Mouse (Mus musculus) hindbrain, postnatal 0 days (tissue): ENCODE measurements around the gene Nup62. TPM values are rescaled to one million over a fixed set of nuclear protein-coding genes. Genes with fewer than 3 reads are reported as not detected.

Experiments used
- ATAC-seq: fragments of 200-750 bp; cut with Nextera tagmentation; 2 replicates; pipeline ENCODE4 v1.8.0; 2017; ENCODE audit warnings: mild to moderate bottlenecking, moderate TSS enrichment, moderate library complexity
- DNase-seq: peaks from one replicate; pipeline ENCODE4 v3.0.0-alpha.2; 2015; ENCODE audit warnings: low spot score
- H3K27ac ChIP-seq: fragments of 300-500 bp; sonication (generic); 2 replicates; pipeline ENCODE4 v1.5.1; 2014; ENCODE audit warnings: mild to moderate bottlenecking
- H3K27me3 ChIP-seq: fragments of 300-500 bp; sonication (generic); 2 replicates; pipeline ENCODE4 v1.6.1; 2014; ENCODE audit warnings: low read length, mixed read lengths; ENCODE audit not compliant: insufficient read depth
- H3K36me3 ChIP-seq: fragments of 300-500 bp; sonication (generic); 2 replicates; pipeline ENCODE4 v1.6.1; 2014; ENCODE audit warnings: low read length, mixed read lengths; ENCODE audit not compliant: insufficient read depth
- H3K4me1 ChIP-seq: fragments of 300-500 bp; sonication (generic); 2 replicates; pipeline ENCODE4 v1.6.1; 2014; ENCODE audit warnings: antibody characterized with exemption, low read length, mixed read lengths; ENCODE audit not compliant: insufficient read depth
- H3K4me2 ChIP-seq: fragments of 300-500 bp; sonication (generic); 2 replicates; pipeline ENCODE4 v1.6.1; 2014; ENCODE audit warnings: low read depth, mild to moderate bottlenecking, low read length, moderate library complexity, mixed read lengths
- H3K4me3 ChIP-seq: fragments of 300-500 bp; sonication (generic); 2 replicates; pipeline ENCODE4 v1.5.1; 2014; ENCODE audit warnings: low read length
- H3K9ac ChIP-seq: fragments of 300-500 bp; sonication (generic); replicated peaks from 2 replicates; pipeline ENCODE4 v1.6.1; 2014; ENCODE audit warnings: mild to moderate bottlenecking, low read length, moderate library complexity, mixed read lengths
- H3K9me3 ChIP-seq: fragments of 300-500 bp; sonication (generic); 2 replicates; pipeline ENCODE4 v1.6.1; 2016; ENCODE audit warnings: low read length, mixed read lengths
- CTCF ChIP-seq: IDR thresholded peaks from 2 replicates; pipeline ENCODE4 v1.5.1; 2016; ENCODE audit warnings: antibody characterized with exemption, control low read depth, low read depth
- WGBS: fragments of 180-500 bp; shearing (Covaris S2); extraction: QIAGEN DNeasy Blood & Tissue Kit; methylation state at CpG from one replicate; pipeline ENCODE4 v1.1.7; 2014; 5-methylcytosine and 5-hydroxymethylcytosine counted together
- polyA plus RNA-seq: library from polyadenylated mRNA; unstranded; fragments of >200 nt; fragmentation: Nextera tagmentation; extraction: Ambion mirVana; gene quantifications from 2 replicates; pipeline ENCODE4 v1.2.1, GENCODE M21; 2015
- total RNA-seq: library from RNA; depleted of rRNA; stranded (reverse); fragments of >200 nt; gene quantifications from 2 replicates; pipeline ENCODE4 v1.2.3, GENCODE M21; 2014

Nup62 gene
- total and polyA plus RNA-seq, 2 experiments from 2014 or later = 46.4 to 67.0 TPM

DNA sequence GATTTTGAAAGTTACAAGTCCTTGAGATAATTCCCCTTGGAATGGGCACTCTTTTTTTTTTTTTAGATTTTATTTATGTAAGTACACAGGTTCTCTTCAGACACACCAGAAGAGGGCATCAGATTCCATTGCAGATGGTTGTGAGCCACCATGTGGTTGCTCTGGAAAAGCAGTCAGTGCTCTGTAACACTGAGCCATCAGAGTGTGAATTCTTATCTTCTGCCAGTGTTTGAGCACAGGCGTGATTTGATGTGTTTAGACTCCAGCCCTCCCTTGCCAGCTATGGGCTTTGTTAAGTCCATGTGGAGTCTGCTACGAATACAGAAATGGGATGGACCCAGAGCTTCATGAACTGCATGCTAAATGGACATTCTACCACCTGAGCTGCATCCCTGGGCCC, 2.3 kb downstream of the Nup62 start:
- peaks cover 23% of the 10 kb centered on the region for H3K4me1 ChIP-seq
- ATAC-seq (no peak), DNase-seq (peak; percentile 31)
- no peaks in the 10 kb centered on the region for H3K36me3 ChIP-seq
- no peak overlapping the region for H3K27ac ChIP-seq
- H3K9me3 ChIP-seq = no peaks in the 10 kb centered on the region
- H3K4me2 ChIP-seq = peak overlapping the region; percentile 87
- no peaks in the 10 kb centered on the region for H3K27me3 ChIP-seq
- WGBS = 13% methylated on average over 2 of the region's 2 CpGs
- peak; percentile 57 for TF ChIP-seq CTCF
- peak overlapping the region; percentile 93; the same call in 1 of the 2 replicates for H3K9ac ChIP-seq
- peak overlapping the region; percentile 85 for H3K4me3 ChIP-seq

DNA sequence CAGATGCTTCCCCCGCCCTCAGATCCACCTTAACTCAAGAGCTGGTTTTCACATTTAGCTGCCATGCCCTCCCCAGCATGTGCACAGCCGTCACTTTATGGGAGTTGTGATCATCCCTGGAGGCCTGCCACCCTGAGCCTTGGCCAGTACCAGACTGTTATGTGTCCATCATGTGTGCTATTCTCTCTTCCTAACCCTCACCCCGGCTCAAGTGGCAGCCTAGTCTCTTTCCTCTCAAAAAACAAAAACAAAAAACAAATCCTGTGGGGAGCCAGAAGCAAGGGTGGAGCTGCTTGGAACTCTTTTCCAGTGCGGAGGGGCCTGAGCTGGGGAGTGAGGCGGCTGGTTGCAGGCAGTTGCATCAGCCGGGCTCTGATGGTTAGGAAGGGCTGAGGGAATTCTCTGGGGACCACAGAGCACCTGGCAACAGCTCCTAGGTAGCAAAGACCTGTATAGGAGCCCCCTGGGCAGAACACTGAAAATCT, 2.9 kb downstream of the Nup62 start:
- Histone ChIP-seq H3K4me1 (peaks cover 23% of the 10 kb centered on the region), H3K36me3 (no peaks in the 10 kb centered on the region), H3K27ac (0 out of 2 replicates have a peak overlapping the region, but pooled peaks have one; percentile 20), H3K27me3 (no peaks in the 10 kb centered on the region), H3K4me2 (peak overlapping the region; percentile 87), H3K4me3 (peak overlapping the region; percentile 85; the same call in 1 of the 2 replicates), H3K9me3 (no peaks in the 10 kb centered on the region), H3K9ac (peak overlapping the region; percentile 37)
- WGBS = 35% methylated on average over 6 of the region's 6 CpGs
- no peak for TF ChIP-seq CTCF
- DNase-seq = peak; percentile 42
- no peak for ATAC-seq

DNA sequence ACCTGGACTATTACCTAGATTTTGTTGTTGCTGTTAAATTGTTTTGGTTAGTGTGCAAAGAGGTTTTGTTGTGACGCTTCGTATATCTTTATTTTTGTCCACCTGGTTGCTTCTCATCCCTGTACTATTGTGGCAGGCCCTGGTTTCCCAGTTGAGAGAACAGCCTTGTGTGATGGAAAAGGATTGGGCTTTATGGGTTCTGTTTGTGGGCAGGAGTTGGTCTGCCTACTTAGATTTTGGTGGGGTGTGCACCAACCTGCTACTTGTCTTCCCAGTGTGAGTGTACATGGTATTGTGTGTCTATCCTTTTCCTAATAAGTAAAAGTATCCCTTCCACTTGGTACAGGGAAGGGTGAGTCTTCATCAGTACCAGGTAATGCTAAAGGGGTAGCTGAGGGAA, 3.5 kb downstream of the Nup62 start:
- peak overlapping the region; percentile 87 for H3K4me2 ChIP-seq
- 0 out of 2 replicates have a peak overlapping the region, but pooled peaks have one; percentile 20 for H3K27ac ChIP-seq
- no peaks in the 10 kb centered on the region for H3K27me3 ChIP-seq
- H3K4me1 ChIP-seq = peaks cover 23% of the 10 kb centered on the region
- H3K4me3 ChIP-seq = no peak overlapping the region
- no peak for DNase-seq
- H3K9ac ChIP-seq = peak overlapping the region; percentile 37
- no peak for ATAC-seq
- no peak for TF ChIP-seq CTCF
- WGBS = 85% methylated on average over 2 of the region's 2 CpGs
- no peaks in the 10 kb centered on the region for H3K36me3 ChIP-seq
- no peaks in the 10 kb centered on the region for H3K9me3 ChIP-seq

DNA sequence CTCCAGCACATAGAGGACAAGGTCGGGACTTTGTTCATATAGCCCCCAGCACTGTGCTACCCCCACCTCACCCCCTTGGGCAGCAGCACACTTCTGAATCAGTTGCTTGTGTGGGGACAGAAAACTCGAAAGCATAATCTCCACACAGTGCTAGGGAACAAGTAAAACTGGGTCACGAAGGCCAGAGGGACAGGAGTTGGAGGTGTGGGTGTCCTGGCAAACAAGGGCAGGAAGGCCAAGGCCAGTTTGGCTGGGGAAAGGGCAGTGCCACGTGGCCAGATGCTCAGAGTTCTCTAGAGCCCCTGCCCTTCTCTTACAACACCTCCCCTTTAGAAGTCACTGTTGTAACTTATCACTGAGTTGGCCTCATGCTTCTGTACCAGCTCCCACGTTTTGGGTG, 4.0 kb downstream of the Nup62 start:
- Histone ChIP-seq H3K9me3 (no peaks in the 10 kb centered on the region), H3K27ac (no peak overlapping the region), H3K4me1 (peaks cover 23% of the 10 kb centered on the region), H3K36me3 (no peaks in the 10 kb centered on the region), H3K27me3 (no peaks in the 10 kb centered on the region), H3K4me2 (no peak overlapping the region), H3K4me3 (no peak overlapping the region), H3K9ac (no peak overlapping the region)
- no peak for DNase-seq
- WGBS = 70% methylated on average over 5 of the region's 5 CpGs
- no peak for ATAC-seq
- TF ChIP-seq CTCF = no peak

DNA sequence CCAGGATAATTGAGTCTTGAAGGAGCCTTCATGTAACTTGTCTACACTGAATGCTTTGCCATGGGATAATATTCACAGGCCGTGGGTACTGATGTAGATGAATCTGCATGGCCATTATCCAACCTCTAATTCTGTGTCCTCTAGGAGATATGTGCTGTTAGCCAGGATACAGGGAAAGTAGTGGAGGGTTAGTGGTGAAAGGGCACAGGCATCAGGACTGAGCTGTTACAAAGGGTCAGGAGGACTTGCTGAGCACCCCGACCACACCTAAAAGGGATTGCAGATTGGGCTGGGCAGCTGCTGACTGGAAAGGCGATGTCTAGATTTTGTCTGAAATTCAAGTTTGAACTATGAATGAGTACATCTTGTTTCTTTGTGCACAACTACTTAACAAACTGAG, 4.6 kb downstream of the Nup62 start:
- Histone ChIP-seq H3K4me1 (peaks cover 21% of the 10 kb centered on the region), H3K36me3 (no peaks in the 10 kb centered on the region), H3K27me3 (no peaks in the 10 kb centered on the region), H3K4me2 (no peak overlapping the region), H3K9me3 (no peaks in the 10 kb centered on the region), H3K9ac (no peak overlapping the region), H3K4me3 (no peak overlapping the region), H3K27ac (no peak overlapping the region)
- 80% methylated on average over 3 of the region's 3 CpGs for WGBS
- no peak for TF ChIP-seq CTCF
- no peak for DNase-seq
- ATAC-seq = no peak

DNA sequence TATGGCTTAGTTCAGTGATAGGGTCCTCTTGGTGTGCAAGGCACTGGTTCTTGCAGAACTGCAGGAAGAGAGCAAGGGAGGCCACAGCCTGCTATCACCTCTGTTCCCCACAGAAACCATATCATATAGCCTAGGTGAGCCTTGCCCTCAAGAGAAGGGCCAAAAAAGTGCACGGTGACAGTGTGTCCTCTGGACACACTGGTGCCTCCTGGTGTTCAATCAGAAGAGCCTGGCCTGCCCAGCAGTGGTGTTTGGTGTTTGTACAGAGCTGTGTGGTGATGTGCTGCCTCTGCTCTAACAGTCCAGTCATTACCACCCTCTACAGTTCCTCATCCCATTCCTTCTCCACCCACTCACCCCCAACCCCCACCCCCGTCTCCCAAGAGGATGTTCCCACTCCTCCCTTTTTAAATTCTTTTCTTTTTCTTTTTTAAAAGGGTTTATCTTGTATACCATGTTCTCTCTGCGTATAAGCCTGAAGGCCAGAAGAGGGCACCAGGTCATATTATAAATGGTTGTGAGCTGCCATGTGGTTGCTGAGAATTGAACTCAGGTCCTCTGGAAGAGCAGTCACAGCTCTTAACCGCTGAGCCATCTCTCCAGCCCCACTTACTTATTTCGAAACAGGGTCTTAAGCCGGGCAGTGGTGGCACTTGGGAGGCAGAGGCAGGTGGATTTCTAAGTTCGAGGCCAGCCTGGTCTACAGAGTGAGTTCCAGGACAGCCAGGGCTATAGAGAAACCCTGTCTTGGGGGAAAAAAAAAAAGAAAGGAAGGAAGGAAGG, 6.0 kb downstream of the Nup62 start:
- no peak overlapping the region for H3K9ac ChIP-seq
- ATAC-seq (no peak), DNase-seq (no peak)
- H3K4me3 ChIP-seq = no peak overlapping the region
- H3K4me2 ChIP-seq = no peak overlapping the region
- peaks cover 21% of the 10 kb centered on the region for H3K4me1 ChIP-seq
- no peaks in the 10 kb centered on the region for H3K36me3 ChIP-seq
- WGBS = 89% methylated on average over 7 of the region's 7 CpGs
- no peaks in the 10 kb centered on the region for H3K27me3 ChIP-seq
- peak; percentile 7; the same call in 1 of the 2 replicates for TF ChIP-seq CTCF
- H3K27ac ChIP-seq = no peak overlapping the region
- no peaks in the 10 kb centered on the region for H3K9me3 ChIP-seq

DNA sequence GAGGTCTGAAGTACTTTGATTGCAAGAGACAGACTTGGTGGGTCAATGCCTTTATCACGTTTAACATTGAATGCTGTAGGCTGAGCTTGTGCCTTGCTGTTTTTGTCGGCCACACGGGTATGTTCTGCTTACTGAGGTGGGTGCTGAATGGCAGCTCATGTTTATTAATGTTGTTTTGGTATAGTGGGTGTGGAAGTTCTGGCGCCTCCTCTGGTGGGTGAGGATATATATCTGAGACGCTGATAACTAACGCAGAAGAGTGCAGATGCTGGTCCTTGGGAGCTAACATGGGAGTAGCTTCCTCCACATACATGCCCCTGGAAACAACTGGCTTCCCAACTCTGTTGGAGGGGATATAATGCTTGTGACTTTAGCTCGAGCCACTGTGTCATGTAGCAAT, 7.5 kb downstream of the Nup62 start:
- ATAC-seq (no peak), DNase-seq (no peak)
- H3K36me3 ChIP-seq = no peaks in the 10 kb centered on the region; the same call in 1 of the 2 replicates
- WGBS = 36% methylated on average over 7 of the region's 7 CpGs
- peak; percentile 53 for TF ChIP-seq CTCF
- no peak overlapping the region for H3K27ac ChIP-seq
- H3K4me1 ChIP-seq = peaks cover 8% of the 10 kb centered on the region
- no peak overlapping the region for H3K9ac ChIP-seq
- H3K4me3 ChIP-seq = no peak overlapping the region
- H3K4me2 ChIP-seq = no peak overlapping the region
- H3K27me3 ChIP-seq = no peaks in the 10 kb centered on the region
- no peaks in the 10 kb centered on the region for H3K9me3 ChIP-seq
